Mouse (Mus musculus): Measurements from ENCODE around the gene Zzz3.

GRCm38 (mm10) chr3:152453163-152453562, 57.9 kb downstream of the Zzz3 start:
- TF ChIP-seq CTCF (IDR thresholded peaks at IDR 0.05; ENCODE audit: low read depth) (no peak), EP300 (optimal IDR thresholded peaks at IDR 0.05) (no peak)
